Mouse (Mus musculus) heart, adult 2 months (tissue): Measurements from ENCODE around the gene Gm20696. TPM values are rescaled to one million over a fixed set of nuclear protein-coding genes. Genes with fewer than 3 reads are reported as not detected.

Experiments
- DNase-seq, 2 experiments: peaks; one replicate each; pipeline ENCODE4 v3.0.0; 2021
- H3K27ac ChIP-seq: fragments of 200-600 bp; 2 replicates; pipeline ENCODE4 v1.8.1; 2022
- H3K27me3 ChIP-seq: fragments of 200-500 bp; 2 replicates; pipeline ENCODE4 v1.6.1; 2012; ENCODE audit warnings: mild to moderate bottlenecking, low read length, inconsistent platforms, mixed read lengths; ENCODE audit not compliant: control insufficient read depth, insufficient read depth
- H3K36me3 ChIP-seq: fragments of 200-500 bp; 2 replicates; pipeline ENCODE4 v1.6.1; 2012; ENCODE audit warnings: low read length, inconsistent platforms; ENCODE audit not compliant: control insufficient read depth, insufficient read depth
- H3K4me1 ChIP-seq: fragments of 200-500 bp; 2 replicates; pipeline ENCODE4 v1.6.1; 2011; ENCODE audit warnings: low read length; ENCODE audit not compliant: control insufficient read depth, insufficient read depth
- H3K4me3 ChIP-seq: fragments of 200-600 bp; 2 replicates; pipeline ENCODE4 v1.8.1; 2022
- H3K79me2 ChIP-seq: fragments of 200-500 bp; replicated peaks from 2 replicates; pipeline ENCODE4 v1.6.1; 2012; ENCODE audit warnings: mild to moderate bottlenecking, inconsistent platforms, low read length, moderate library complexity, mixed read lengths; ENCODE audit not compliant: control insufficient read depth, insufficient read depth
- H3K9ac ChIP-seq: fragments of 200-500 bp; 2 replicates; pipeline ENCODE4 v1.6.1; 2012; ENCODE audit warnings: low read depth, mild to moderate bottlenecking, control low read depth, inconsistent platforms, low read length, mixed read lengths
- CTCF ChIP-seq: fragments of 200-600 bp; IDR thresholded peaks from 2 replicates; pipeline ENCODE4 v1.8.1; 2022; ENCODE audit warnings: antibody characterized with exemption, mild to moderate bottlenecking, moderate library complexity
- EP300 ChIP-seq: fragments of 200-500 bp; IDR thresholded peaks from 2 replicates; pipeline ENCODE4 v1.6.1; 2011; ENCODE audit warnings: low read depth, low read length, control low read depth; ENCODE audit not compliant: insufficient read depth
- POLR2A ChIP-seq: fragments of 200-500 bp; IDR thresholded peaks from 2 replicates; pipeline ENCODE4 v1.6.1; 2011; ENCODE audit warnings: mild to moderate bottlenecking, low read depth, low read length, control low read depth; ENCODE audit not compliant: insufficient read depth
- WGBS: fragments of 180-500 bp; shearing (Covaris S2); methylation state at CpG from one replicate; pipeline ENCODE4 v1.1.7; 2018; 5-methylcytosine and 5-hydroxymethylcytosine counted together
- intact Hi-C: fragments of 180-260 bp; cut with DNase I; formaldehyde crosslinking; loops from one replicate; pipeline ENCODE4 v1.15.1; 2025
- polyA plus RNA-seq: library from polyadenylated mRNA; depleted of rRNA; stranded (reverse); fragments of >200 nt; gene quantifications from 2 replicates; pipeline ENCODE4 v1.2.3, GENCODE M21; 2012
- total RNA-seq, 2 experiments: library from RNA; stranded (reverse); gene quantifications; 2 replicates each; pipeline ENCODE4 v1.2.3; 2021

Gene Gm20696
- total and polyA plus RNA-seq, 3 experiments, result 0.61 to 1.7 (median 1.4) TPM

DNA sequence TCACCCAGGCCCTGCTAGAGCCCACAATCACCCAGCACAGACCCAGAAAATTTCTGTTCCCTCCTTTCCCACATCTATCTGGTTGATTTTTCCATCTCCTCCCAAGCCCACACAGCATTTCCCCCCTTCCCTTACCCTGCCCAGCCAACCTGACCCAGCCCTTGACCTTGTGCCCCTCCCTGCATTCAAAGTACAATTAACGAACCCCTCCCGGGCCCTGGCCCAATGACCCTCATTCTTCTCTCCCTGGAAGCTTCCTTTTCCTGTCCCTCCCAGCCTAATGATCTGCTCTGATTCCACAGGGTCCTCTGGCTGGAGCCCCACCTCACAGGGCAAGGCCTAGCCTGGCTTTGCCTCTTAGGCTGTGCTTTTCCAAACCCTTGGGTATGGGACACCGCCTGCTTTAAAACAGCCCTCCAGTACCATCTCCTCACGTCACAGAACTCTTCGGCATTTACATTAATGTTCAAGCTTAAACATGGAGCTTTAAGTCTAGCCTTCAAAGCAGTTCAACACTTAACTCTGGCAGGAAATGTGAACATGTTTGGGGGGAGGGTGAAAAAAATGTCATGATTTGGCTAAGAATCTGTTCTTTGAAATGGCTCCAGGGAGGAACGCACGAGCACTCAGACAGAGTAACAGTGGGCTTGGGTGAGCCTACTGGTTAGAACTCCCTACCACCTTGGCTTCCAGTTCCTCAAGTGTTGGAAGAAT, 287.4 kb downstream of the Gm20696 start:
- no peak overlapping the region for H3K9ac ChIP-seq
- intact Hi-C loops, result loop anchor here (5.0 kb wide), 2 partner anchors 42 to 73 kb away; no protein-coding TSS in a partner anchor
- H3K79me2 ChIP-seq, result no peaks in the 10 kb centered on the region
- H3K27me3 ChIP-seq, result no peaks in the 10 kb centered on the region
- 53% methylated on average over 7 of the region's 7 CpGs for WGBS
- H3K27ac ChIP-seq, result peak overlapping the region; percentile 76
- peaks cover under 1% of the 10 kb centered on the region for H3K36me3 ChIP-seq
- peak; percentile 64 to 78 for DNase-seq
- H3K4me3 ChIP-seq, result no peak overlapping the region
- TF ChIP-seq CTCF, result no peak
- peak; percentile 51; the same call in 1 of the 2 replicates for TF ChIP-seq EP300
- no peak for TF ChIP-seq POLR2A
- peaks cover 28% of the 10 kb centered on the region for H3K4me1 ChIP-seq

GRCm38 (mm10) chr6:99377716-99378115, 288.9 kb downstream of the Gm20696 start:
- no peaks in the 10 kb centered on the region for H3K79me2 ChIP-seq
- H3K4me3 ChIP-seq, result no peak overlapping the region
- WGBS, result 45% methylated on average over 4 of the region's 4 CpGs
- H3K9ac ChIP-seq, result no peak overlapping the region
- peaks cover 25% of the 10 kb centered on the region for H3K4me1 ChIP-seq
- H3K27me3 ChIP-seq, result no peaks in the 10 kb centered on the region
- DNase-seq, result no peak
- TF ChIP-seq POLR2A, result no peak
- no peak for TF ChIP-seq EP300
- TF ChIP-seq CTCF, result no peak
- H3K27ac ChIP-seq, result peak overlapping the region; percentile 71
- intact Hi-C loops, result loop anchor here (5.0 kb wide), 2 partner anchors 40 to 75 kb away; no protein-coding TSS in a partner anchor
- H3K36me3 ChIP-seq, result peaks cover 2% of the 10 kb centered on the region

GRCm38 (mm10) chr6:99377131-99377530, 289.5 kb downstream of the Gm20696 start:
- Histone ChIP-seq H3K9ac (no peak overlapping the region), H3K79me2 (no peaks in the 10 kb centered on the region), H3K36me3 (peaks cover 2% of the 10 kb centered on the region), H3K4me3 (no peak overlapping the region), H3K27ac (peak overlapping the region; percentile 71; the same call in 1 of the 2 replicates), H3K27me3 (no peaks in the 10 kb centered on the region), H3K4me1 (peaks cover 25% of the 10 kb centered on the region)
- TF ChIP-seq CTCF (no peak), EP300 (no peak), POLR2A (no peak)
- DNase-seq, result no peak
- intact Hi-C loops, result loop anchor here (5.0 kb wide), 2 partner anchors 40 to 75 kb away; no protein-coding TSS in a partner anchor
- 65% methylated on average over 2 of the region's 2 CpGs for WGBS

GRCm38 (mm10) chr6:99376721-99377120, 289.9 kb downstream of the Gm20696 start:
- Histone ChIP-seq H3K79me2 (no peaks in the 10 kb centered on the region), H3K27me3 (no peaks in the 10 kb centered on the region), H3K27ac (peak overlapping the region; percentile 15), H3K36me3 (peaks cover 2% of the 10 kb centered on the region), H3K9ac (no peak overlapping the region), H3K4me1 (peaks cover 25% of the 10 kb centered on the region), H3K4me3 (no peak overlapping the region)
- intact Hi-C loops, result loop anchor here (5.0 kb wide), 2 partner anchors 39 to 76 kb away; no protein-coding TSS in a partner anchor
- WGBS, result 91% methylated on average over 8 of the region's 8 CpGs
- TF ChIP-seq POLR2A (no peak), EP300 (no peak), CTCF (no peak)
- no peak for DNase-seq

DNA sequence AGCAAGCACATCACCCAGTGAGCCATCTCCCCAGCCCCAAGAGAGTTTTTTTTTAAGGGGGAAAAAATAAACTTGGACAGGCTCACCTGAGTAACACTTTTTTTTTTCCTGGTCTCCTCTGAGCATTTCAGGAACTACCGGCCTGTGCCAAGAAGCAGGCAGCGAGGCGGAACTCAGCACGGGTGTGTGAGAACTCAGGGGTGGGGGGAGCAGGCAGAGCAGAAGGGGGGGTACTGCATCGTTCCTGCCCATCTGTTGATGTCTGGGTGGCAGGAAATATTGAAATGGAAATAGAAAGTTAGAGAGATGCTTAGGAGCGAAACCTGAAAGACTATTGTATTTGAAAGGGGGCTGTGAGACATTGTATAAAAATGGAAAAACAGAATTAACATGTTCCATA, 290.7 kb downstream of the Gm20696 start:
- Histone ChIP-seq H3K9ac (no peak overlapping the region), H3K27ac (peak overlapping the region; percentile 15), H3K79me2 (no peaks in the 10 kb centered on the region), H3K27me3 (no peaks in the 10 kb centered on the region), H3K36me3 (peaks cover 2% of the 10 kb centered on the region), H3K4me3 (no peak overlapping the region), H3K4me1 (peaks cover 25% of the 10 kb centered on the region)
- TF ChIP-seq EP300 (no peak), CTCF (no peak), POLR2A (no peak)
- DNase-seq, result no peak
- intact Hi-C loops, result loop anchor here (5.0 kb wide), 2 partner anchors 39 to 76 kb away; no protein-coding TSS in a partner anchor
- 35% methylated on average over 6 of the region's 6 CpGs for WGBS

- intact Hi-C loops, result loop anchor here (5.0 kb wide), 2 partner anchors 38 to 77 kb away; no protein-coding TSS in a partner anchor
- H3K27me3 ChIP-seq, result no peaks in the 10 kb centered on the region
- no peak overlapping the region for H3K4me3 ChIP-seq
- TF ChIP-seq POLR2A (no peak), EP300 (no peak), CTCF (no peak)
- H3K9ac ChIP-seq, result no peak overlapping the region
- no peak for DNase-seq
- H3K36me3 ChIP-seq, result peaks cover 2% of the 10 kb centered on the region
- H3K27ac ChIP-seq, result peak overlapping the region; percentile 11; the same call in 1 of the 2 replicates
- no peaks in the 10 kb centered on the region for H3K79me2 ChIP-seq
- WGBS, result 55% methylated on average over 4 of the region's 4 CpGs
- H3K4me1 ChIP-seq, result peaks cover 25% of the 10 kb centered on the region
These were observed 291.2 kb downstream of the Gm20696 start for GRCm38 (mm10) chr6:99375376-99375775.
